Mouse (Mus musculus) kidney, adult 18-20 months (tissue): ENCODE measurements around the gene Arhgef2.

ENCODE experiments used
- DNase-seq: peaks from one replicate; pipeline ENCODE4 v3.0.0; 2021

The Arhgef2 gene

DNA sequence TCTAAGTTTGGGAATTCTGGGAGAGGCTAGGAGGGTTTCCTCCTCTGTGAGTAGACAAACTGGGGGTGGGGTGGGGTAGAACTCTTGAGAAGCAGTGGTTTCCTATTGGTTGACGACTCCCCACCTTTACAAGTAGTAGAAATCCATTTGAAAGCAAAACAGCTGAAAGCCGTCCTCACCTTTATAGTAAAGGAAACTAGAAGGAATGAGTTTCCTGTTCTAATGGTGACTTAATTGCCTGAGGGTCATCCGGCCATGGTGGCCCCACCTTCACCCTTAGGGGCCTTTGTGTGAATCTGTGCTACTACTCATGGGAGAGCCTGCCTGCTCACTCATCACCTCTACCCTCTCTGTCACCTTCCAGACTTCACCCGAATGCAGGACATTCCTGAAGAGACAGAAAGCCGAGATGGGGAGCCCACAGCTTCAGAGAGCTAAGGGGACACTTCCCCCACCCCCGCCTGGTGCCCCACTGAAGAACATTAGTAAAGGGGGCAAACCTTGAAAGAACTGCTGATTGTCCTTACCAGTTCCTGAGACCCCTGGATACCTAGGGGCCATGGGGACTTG is 40.7 kb downstream of the Arhgef2 start:
- DNase-seq, result no peak

- no peak for DNase-seq
These were observed 41.3 kb downstream of the Arhgef2 start for GRCm38 (mm10) chr3:88647076-88647475.

DNA sequence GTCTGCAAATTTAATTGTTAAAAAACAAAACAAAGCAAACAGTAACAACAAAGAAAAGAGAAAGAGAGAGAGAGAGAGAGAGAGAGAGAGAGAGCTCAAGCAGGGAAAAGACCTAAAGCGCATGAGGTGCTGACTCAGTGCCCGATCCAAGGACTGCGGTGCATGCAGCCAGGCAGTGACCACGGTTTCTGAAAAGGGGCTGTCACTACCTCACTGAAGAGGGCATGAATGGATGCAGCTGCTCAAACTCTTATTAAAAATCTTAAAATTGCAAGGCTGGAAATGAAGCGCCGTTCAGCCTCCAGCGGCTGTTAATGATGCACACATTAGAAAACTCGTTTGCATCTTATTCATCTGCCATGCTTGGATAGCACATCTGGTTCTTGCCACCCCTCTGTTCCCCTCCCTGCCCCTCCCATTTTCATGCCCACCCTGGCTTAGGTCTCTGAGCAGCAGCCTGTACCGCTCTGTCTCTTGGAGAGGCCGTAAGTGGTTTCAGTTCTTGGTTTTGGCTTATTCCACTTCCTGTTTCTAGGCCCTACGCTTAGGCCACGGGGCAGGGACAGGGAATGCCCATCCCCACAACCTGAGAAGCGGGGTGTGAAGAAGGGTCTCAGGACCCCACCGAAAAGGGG is 42.1 kb downstream of the Arhgef2 start:
- DNase-seq, result no peak

- no peak for DNase-seq
These were observed 42.8 kb downstream of the Arhgef2 start for GRCm38 (mm10) chr3:88648452-88649168.

DNA sequence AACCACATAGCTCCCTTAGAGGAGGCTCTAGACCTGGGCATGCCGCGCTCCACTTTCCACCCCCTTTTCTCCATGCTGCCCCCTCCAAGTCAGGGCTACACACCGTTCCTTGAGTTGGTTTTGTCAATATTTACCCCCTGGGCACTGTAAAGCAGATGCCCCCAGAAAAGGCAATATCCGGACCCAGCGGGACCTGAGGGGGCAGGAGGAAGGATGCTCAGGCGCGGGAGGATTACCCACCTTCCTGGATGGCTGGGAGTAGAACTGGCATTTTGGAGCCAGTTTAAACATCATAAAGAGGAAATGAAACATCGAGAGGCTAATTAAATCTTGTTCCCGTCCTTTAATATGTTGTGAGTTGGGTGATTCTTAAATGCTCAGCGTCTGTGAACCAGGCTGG is 43.4 kb downstream of the Arhgef2 start:
- DNase-seq, result no peak

DNA sequence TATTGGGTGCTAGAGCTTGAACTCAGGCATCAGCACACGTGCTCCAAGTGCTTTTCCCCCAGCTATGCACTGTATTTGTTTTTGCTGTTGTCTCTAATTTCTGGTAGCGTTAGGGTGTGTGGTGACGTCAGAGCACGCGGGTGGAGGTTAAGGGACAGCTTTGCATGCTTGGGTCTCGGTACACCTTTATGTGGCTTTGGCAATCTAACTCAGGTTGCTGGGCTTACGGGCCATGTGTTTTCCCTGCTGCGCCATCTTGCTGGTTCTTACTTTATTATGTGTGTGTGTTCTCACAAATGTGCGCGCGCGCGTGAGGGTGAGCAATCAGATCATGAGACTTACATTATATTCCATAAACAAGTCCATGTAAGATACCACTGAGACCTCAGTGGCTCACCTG is 44.2 kb downstream of the Arhgef2 start:
- no peak for DNase-seq

DNA sequence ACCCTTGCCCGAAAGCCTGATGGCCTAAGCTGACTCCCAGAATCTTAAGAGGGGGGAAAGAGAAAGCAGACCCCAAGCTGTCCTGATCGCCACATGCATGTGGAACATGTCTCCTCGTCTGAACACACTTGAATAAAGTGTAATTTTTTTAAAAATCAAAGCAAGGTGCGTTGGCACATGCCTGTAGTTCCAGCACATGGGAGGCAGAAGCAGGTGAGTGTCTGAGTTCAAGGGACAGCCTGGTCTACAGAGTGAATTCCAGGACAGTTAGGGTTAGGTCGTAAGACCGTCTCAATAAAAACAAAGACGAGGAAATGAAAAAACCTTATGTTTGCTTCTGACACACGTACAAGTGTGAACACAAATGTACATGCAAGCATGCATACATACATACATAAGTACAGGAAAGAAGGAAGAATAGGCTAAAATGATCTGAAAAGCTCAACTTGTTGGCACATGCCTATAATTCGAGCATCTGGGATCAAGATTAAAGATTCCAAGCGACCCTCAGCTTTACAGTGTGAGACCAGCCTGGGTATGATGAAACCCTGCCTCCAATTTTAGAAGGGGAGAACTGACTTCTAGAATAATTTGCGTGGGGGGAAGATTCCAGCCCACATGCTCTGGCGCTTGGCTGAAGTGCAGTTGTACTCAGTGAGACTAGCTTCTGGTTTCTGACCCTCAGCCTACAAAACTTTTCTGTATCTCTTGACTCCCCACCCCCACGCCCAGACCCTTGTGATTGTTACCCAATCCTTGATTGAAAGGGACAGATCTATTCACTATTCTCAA is 45.1 kb downstream of the Arhgef2 start:
- no peak for DNase-seq

- DNase-seq, result no peak
These were observed 46.2 kb downstream of the Arhgef2 start for GRCm38 (mm10) chr3:88651669-88652618.

GRCm38 (mm10) chr3:88652846-88653515 is 47.2 kb downstream of the Arhgef2 start, which contains the start of gene Rxfp4:
Rxfp4 (minus strand) TSS chr3:88653142.
- no peak for DNase-seq

DNA sequence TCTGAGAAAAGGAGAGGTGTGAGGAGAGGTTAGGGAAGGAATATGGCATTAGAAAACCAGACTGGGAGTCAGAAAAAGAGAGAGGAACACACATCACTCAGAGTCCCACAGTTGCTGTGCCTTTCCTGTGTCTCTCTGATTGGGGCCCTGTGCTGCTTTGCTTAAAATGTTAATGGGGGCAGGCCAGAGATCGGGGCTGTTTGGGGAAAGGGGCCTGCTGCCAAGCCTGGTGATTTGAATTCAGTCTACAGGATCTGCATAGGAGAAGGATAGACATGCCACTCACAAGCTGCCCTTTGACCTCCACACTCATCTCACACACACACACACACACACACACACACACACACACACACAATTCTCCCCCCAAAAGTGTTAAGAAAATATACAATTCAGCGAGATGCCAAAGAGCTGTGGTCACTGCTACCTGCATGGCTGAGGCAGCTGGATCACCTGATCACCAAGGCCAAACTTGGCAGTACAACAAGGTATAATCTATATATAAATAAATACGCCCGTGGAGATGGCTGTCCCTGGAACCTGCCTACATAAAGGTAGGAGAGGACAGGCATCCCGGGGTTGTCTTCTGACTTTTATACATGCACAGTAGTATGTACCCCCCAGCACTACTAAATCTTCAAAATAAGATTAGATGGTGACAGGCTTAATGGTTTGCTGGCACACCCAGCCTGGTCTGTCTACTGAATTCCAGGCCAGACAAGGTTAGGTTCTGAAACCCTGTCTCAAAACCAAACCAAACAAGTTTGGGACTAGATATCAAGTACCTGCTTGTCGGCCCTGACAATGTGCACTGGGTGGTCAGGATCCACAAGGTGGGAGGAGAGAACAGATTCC is 48.0 kb downstream of the Arhgef2 start:
- no peak for DNase-seq

DNA sequence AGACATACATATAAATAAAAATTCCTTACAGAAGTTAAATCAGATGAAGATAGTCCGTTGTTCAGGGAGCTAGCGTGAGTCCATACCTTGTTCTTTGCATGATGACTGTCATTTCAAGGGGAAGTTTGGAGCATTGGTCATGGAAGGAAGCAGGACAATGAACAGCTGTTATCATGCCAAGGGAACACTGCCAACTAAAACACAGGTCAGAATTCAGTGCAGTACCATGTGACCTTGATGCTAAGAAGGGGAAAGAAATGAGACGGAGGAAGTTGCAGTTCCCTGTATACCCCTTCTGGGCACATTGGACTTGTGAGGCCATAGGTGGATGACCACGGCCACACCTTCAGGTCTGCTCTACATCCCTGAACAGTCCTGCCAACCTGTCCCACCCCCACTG is 48.9 kb downstream of the Arhgef2 start:
- no peak for DNase-seq

GRCm38 (mm10) chr3:88655619-88656018 is 49.9 kb downstream of the Arhgef2 start:
- DNase-seq, result no peak

GRCm38 (mm10) chr3:88658441-88659127 is 52.8 kb downstream of the Arhgef2 start:
- DNase-seq, result no peak

GRCm38 (mm10) chr3:88659798-88660197 is 54.0 kb downstream of the Arhgef2 start:
- no peak for DNase-seq

GRCm38 (mm10) chr3:88664095-88664494 is 58.3 kb downstream of the Arhgef2 start:
- no peak for DNase-seq

- peak; percentile 67 for DNase-seq
These were observed 71.6 kb downstream of the Arhgef2 start for GRCm38 (mm10) chr3:88677399-88677798.

- DNase-seq, result no peak
These were observed 78.0 kb downstream of the Arhgef2 start for GRCm38 (mm10) chr3:88683814-88684213.

- DNase-seq, result no peak
These were observed 78.6 kb downstream of the Arhgef2 start for GRCm38 (mm10) chr3:88684236-88684979.
